Mouse (Mus musculus): ENCODE measurements around the gene Cnga4.

- TF ChIP-seq TAL1 (IDR thresholded peaks at IDR 0.05; ENCODE audit: low read length) = no peak
- no peak for TF ChIP-seq GATA1 (IDR thresholded peaks at IDR 0.05; ENCODE audit: low read length)
Measured at GRCm38 (mm10) chr7:105426051-105426450, 21.7 kb downstream of the Cnga4 start.

Data from erythroblast, embryonic 14.5 days (primary cell).